Mouse (Mus musculus) liver, postnatal 0 days (tissue): ENCODE measurements around the gene Trit1. TPM values are rescaled to one million over a fixed set of nuclear protein-coding genes. Genes with fewer than 3 reads are reported as not detected.

ENCODE experiments used
- ATAC-seq: fragments of 200-750 bp; cut with Nextera tagmentation; 2 replicates; pipeline ENCODE4 v1.8.0; 2017; ENCODE audit warnings: mild to moderate bottlenecking, moderate library complexity
- DNase-seq: peaks from one replicate; pipeline ENCODE4 v3.0.0-alpha.2; 2016
- H3K27ac ChIP-seq: fragments of 300-500 bp; sonication (generic); 2 replicates; pipeline ENCODE4 v1.5.1; 2014; ENCODE audit warnings: antibody characterized with exemption, moderate library complexity, mild to moderate bottlenecking, low read depth
- H3K27me3 ChIP-seq: fragments of 300-500 bp; sonication (generic); 2 replicates; pipeline ENCODE4 v1.6.1; 2014; ENCODE audit warnings: low read length, control low read depth, mixed read lengths; ENCODE audit not compliant: insufficient read depth
- H3K36me3 ChIP-seq: fragments of 300-500 bp; sonication (generic); replicated peaks from 2 replicates; pipeline ENCODE4 v1.6.1; 2014; ENCODE audit warnings: mild to moderate bottlenecking, control low read depth, low read length, moderate library complexity, mixed read lengths; ENCODE audit not compliant: insufficient read depth
- H3K4me1 ChIP-seq: fragments of 300-500 bp; sonication (generic); 2 replicates; pipeline ENCODE4 v1.6.1; 2014; ENCODE audit warnings: antibody characterized with exemption, mild to moderate bottlenecking, control low read depth; ENCODE audit not compliant: insufficient read depth
- H3K4me2 ChIP-seq: fragments of 300-500 bp; sonication (generic); 2 replicates; pipeline ENCODE4 v1.6.1; 2014; ENCODE audit warnings: low read depth, mild to moderate bottlenecking, low read length, moderate library complexity, mixed read lengths
- H3K4me3 ChIP-seq: fragments of 300-500 bp; sonication (generic); 2 replicates; pipeline ENCODE4 v1.5.1; 2014; ENCODE audit warnings: low read depth, low read length
- H3K9ac ChIP-seq: fragments of 300-500 bp; sonication (generic); replicated peaks from 2 replicates; pipeline ENCODE4 v1.6.1; 2014; ENCODE audit warnings: mild to moderate bottlenecking, moderate library complexity
- H3K9me3 ChIP-seq: fragments of 300-500 bp; sonication (generic); 2 replicates; pipeline ENCODE4 v1.6.1; 2016; ENCODE audit warnings: mild to moderate bottlenecking, control low read depth, low read length, mixed read lengths
- CTCF ChIP-seq: sonication (generic); IDR thresholded peaks from 2 replicates; pipeline ENCODE4 v1.5.1; 2016; ENCODE audit warnings: antibody characterized with exemption, low read depth
- EP300 ChIP-seq: IDR thresholded peaks from 2 replicates; pipeline ENCODE4 v1.6.1; 2016; ENCODE audit warnings: antibody characterized with exemption, low read depth, mild to moderate bottlenecking
- WGBS: fragments of 180-500 bp; shearing (Covaris S2); extraction: QIAGEN DNeasy Blood & Tissue Kit; methylation state at CpG from one replicate; pipeline ENCODE4 v1.1.7; 2014; ENCODE audit not compliant: insufficient replicate concordance; 5-methylcytosine and 5-hydroxymethylcytosine counted together
- polyA plus RNA-seq: library from polyadenylated mRNA; unstranded; fragments of >200 nt; fragmentation: Nextera tagmentation; extraction: Ambion mirVana; gene quantifications from 2 replicates; pipeline ENCODE4 v1.2.1, GENCODE M21; 2015

Gene Trit1
- polyA plus RNA-seq = 7.1 and 7.5 TPM in 2 replicates

- H3K4me1 ChIP-seq = peaks cover 16% of the 10 kb centered on the region
- DNase-seq (peak; percentile 94), ATAC-seq (peak; percentile 94)
- peak within 1 kb of the TSS; percentile 89 for H3K27ac ChIP-seq
- H3K4me3 ChIP-seq = peak within 1 kb of the TSS; percentile 83
- H3K9ac ChIP-seq = peak within 1 kb of the TSS; percentile 84
- H3K36me3 ChIP-seq = peaks cover under 1% of the 10 kb centered on the region; the same call in 1 of the 2 replicates
- TF ChIP-seq CTCF (no peak), EP300 (no peak)
- H3K27me3 ChIP-seq = no peaks in the 10 kb centered on the region
- H3K4me2 ChIP-seq = peak within 1 kb of the TSS; percentile 85
- H3K9me3 ChIP-seq = no peaks in the 10 kb centered on the region
- WGBS = 0% methylated on average over 34 of the region's 34 CpGs
Measured at GRCm38 (mm10) chr4:123016451-123016957, at the start of gene Trit1. Gene Trit1 (plus strand): TSS chr4:123016597.

GRCm38 (mm10) chr4:122968106-122968505 lies 48.3 kb upstream of the Trit1 start:
- no peak for ATAC-seq
- no peak for TF ChIP-seq EP300

GRCm38 (mm10) chr4:122971191-122971590 lies 45.2 kb upstream of the Trit1 start:
- Histone ChIP-seq H3K4me2 (no peak overlapping the region), H3K9me3 (no peaks in the 10 kb centered on the region), H3K9ac (no peak overlapping the region), H3K27ac (no peak overlapping the region), H3K4me3 (no peak overlapping the region), H3K27me3 (0 out of 2 replicates have a peak, but pooled peaks cover 11% of the 10 kb centered on the region), H3K36me3 (no peaks in the 10 kb centered on the region), H3K4me1 (no peaks in the 10 kb centered on the region)
- TF ChIP-seq EP300 = no peak
- TF ChIP-seq CTCF = no peak
- WGBS = 70% methylated on average over 4 of the region's 4 CpGs
- DNase-seq = no peak
- no peak for ATAC-seq

More at GRCm38 (mm10) chr4:122968106-122968505, 48.3 kb upstream of the Trit1 start:
- Histone ChIP-seq H3K36me3 (no peaks in the 10 kb centered on the region), H3K27ac (no peak overlapping the region), H3K4me3 (no peak overlapping the region), H3K27me3 (peaks cover 15% of the 10 kb centered on the region), H3K4me2 (no peak overlapping the region), H3K9me3 (no peaks in the 10 kb centered on the region), H3K4me1 (no peaks in the 10 kb centered on the region), H3K9ac (no peak overlapping the region)
- 53% methylated on average over 4 of the region's 4 CpGs for WGBS
- no peak for DNase-seq

DNA sequence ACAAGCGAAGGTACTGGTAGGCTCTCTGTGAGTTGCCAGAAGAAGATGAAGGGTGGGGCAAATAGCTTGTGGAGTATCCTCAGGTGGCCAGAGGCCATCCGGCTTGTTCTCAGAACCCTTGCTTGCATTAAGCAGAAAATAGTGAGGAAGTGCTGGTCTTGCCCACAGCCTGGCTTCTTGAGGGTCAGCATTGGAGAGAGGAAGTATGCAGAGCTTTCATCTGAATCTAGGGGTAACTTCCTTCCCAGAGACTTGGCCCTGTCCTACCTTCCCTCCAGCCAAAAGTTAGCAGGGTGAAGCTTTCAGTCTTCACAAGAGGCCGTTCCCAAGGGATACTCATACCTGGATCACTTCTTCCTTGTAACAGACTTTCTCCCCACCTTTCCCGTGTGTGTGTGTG lies 44.8 kb upstream of the Trit1 start:
- WGBS = 64% methylated on average over 4 of the region's 4 CpGs
- H3K4me3 ChIP-seq = no peak overlapping the region
- H3K36me3 ChIP-seq = no peaks in the 10 kb centered on the region
- H3K4me1 ChIP-seq = no peaks in the 10 kb centered on the region
- H3K9ac ChIP-seq = no peak overlapping the region
- H3K9me3 ChIP-seq = no peaks in the 10 kb centered on the region
- H3K27ac ChIP-seq = no peak overlapping the region
- 0 out of 2 replicates have a peak, but pooled peaks cover 10% of the 10 kb centered on the region for H3K27me3 ChIP-seq
- no peak overlapping the region for H3K4me2 ChIP-seq
- TF ChIP-seq EP300 = no peak
- no peak for TF ChIP-seq CTCF
- DNase-seq (no peak), ATAC-seq (no peak)

- Histone ChIP-seq H3K4me3 (no peak overlapping the region), H3K4me2 (no peak overlapping the region), H3K27me3 (0 out of 2 replicates have a peak, but pooled peaks cover 7% of the 10 kb centered on the region), H3K9ac (no peak overlapping the region), H3K4me1 (no peaks in the 10 kb centered on the region), H3K9me3 (no peaks in the 10 kb centered on the region), H3K27ac (no peak overlapping the region), H3K36me3 (no peaks in the 10 kb centered on the region)
- no peak for TF ChIP-seq CTCF
- TF ChIP-seq EP300 = no peak
- whole genome bisulfite sequencing = 63% methylated on average over 8 of the region's 8 CpGs
- no peak for DNase-seq
- ATAC-seq = no peak
Measured at GRCm38 (mm10) chr4:122972056-122972455, 44.3 kb upstream of the Trit1 start.

- 78% methylated on average over 5 of the region's 5 CpGs for WGBS
- DNase-seq = no peak
- TF ChIP-seq CTCF (no peak), EP300 (no peak)
Measured at GRCm38 (mm10) chr4:122974976-122975520, 41.3 kb upstream of the Trit1 start.

DNA sequence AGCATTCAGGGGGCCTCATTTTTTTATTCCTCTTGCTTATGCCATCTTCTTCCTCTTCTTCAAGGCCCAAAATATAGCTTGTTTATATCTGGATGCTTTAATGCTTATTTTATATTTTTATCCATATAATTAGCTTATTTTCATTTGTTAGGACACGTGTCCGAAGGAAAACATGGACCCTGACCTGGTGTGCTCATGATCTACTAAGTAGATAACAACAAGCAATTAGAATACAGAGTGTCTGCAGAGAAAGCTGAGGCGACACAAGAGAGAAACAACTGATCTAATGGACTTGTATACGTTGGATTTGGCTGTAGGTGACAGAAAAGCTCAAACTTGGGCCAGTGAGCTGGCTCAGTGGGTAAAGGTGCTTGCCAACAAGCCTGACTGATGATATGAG lies 39.5 kb upstream of the Trit1 start:
- Histone ChIP-seq H3K9ac (no peak overlapping the region), H3K27me3 (0 out of 2 replicates have a peak, but pooled peaks cover 7% of the 10 kb centered on the region), H3K36me3 (no peaks in the 10 kb centered on the region), H3K4me2 (no peak overlapping the region), H3K4me1 (no peaks in the 10 kb centered on the region), H3K27ac (no peak overlapping the region), H3K4me3 (no peak overlapping the region), H3K9me3 (no peaks in the 10 kb centered on the region)
- WGBS = 78% methylated on average over 4 of the region's 4 CpGs
- no peak for DNase-seq
- no peak for TF ChIP-seq EP300
- TF ChIP-seq CTCF = no peak
- ATAC-seq = no peak

More at GRCm38 (mm10) chr4:122974976-122975520, 41.3 kb upstream of the Trit1 start:
- Histone ChIP-seq H3K4me2 (no peak overlapping the region), H3K4me3 (no peak overlapping the region), H3K27me3 (0 out of 2 replicates have a peak, but pooled peaks cover 7% of the 10 kb centered on the region), H3K9me3 (no peaks in the 10 kb centered on the region), H3K9ac (no peak overlapping the region), H3K4me1 (no peaks in the 10 kb centered on the region), H3K27ac (no peak overlapping the region), H3K36me3 (no peaks in the 10 kb centered on the region)
- no peak for ATAC-seq
